Mouse (Mus musculus): ENCODE measurements around the gene Mtch1. TPM values are rescaled to one million over a fixed set of nuclear protein-coding genes. Genes with fewer than 3 reads are reported as not detected.

The Mtch1 gene
- total and polyA plus RNA-seq, 2 experiments from 2014 or later: 208 to 380 TPM

DNA sequence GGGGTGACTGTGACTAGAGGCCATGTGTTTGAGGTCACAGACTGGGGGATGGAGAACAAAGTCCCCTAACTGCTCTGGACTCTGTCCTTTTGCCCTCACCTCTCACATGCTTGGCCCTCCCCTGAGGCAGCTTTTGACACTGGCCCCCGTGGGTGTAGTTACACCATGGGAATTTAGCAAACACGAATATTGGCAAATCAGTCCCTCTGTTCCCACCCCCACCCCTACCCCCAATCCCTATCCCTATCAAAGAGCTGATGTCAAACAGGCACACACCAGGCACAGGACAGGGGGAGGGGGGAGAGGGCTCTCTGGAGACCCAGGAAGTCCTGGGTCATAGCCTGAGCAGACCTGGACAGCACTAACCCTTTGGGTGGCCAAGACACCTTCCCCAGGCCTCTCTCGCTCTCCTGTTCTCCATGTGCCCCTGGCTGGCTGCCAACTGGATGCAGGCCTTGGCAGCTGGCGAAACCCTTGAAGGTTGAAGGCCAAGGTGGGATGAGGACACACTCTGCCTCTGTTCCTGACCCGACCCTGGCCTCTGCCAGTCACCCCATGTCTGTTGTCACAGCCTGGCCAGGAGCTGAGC lies 37.2 kb upstream of the Mtch1 start:
- Histone ChIP-seq H3K4me3 (ENCODE audit: low read depth, low read length) (no peak overlapping the region), H3K27ac (ENCODE audit: low read depth) (no peak overlapping the region), H3K9ac (replicated peaks; ENCODE audit: low read depth, low read length) (no peak overlapping the region), H3K27me3 (ENCODE audit: control insufficient read depth, insufficient read depth, low read length) (no peaks in the 10 kb centered on the region), H3K4me1 (ENCODE audit: control insufficient read depth, insufficient read depth) (0 out of 2 replicates have a peak, but pooled peaks cover 3% of the 10 kb centered on the region), H3K36me3 (replicated peaks; ENCODE audit: control insufficient read depth, insufficient read depth, low read length) (no peaks in the 10 kb centered on the region), H3K9me3 (replicated peaks; ENCODE audit: control insufficient read depth, low read length) (no peaks in the 10 kb centered on the region), H3K4me2 (ENCODE audit: low read depth, low read length) (no peak overlapping the region)
- ATAC-seq (ENCODE audit: insufficient read depth, low read depth): peak; percentile 24; the same call in 1 of the 2 replicates
- WGBS: 34% methylated on average over 5 of the region's 5 CpGs
- DNase-seq (ENCODE audit: low spot score): no peak
- TF ChIP-seq EP300 (IDR thresholded peaks at IDR 0.05; ENCODE audit: low read depth) (no peak), CTCF (IDR thresholded peaks at IDR 0.05; ENCODE audit: low read depth) (no peak)

DNA sequence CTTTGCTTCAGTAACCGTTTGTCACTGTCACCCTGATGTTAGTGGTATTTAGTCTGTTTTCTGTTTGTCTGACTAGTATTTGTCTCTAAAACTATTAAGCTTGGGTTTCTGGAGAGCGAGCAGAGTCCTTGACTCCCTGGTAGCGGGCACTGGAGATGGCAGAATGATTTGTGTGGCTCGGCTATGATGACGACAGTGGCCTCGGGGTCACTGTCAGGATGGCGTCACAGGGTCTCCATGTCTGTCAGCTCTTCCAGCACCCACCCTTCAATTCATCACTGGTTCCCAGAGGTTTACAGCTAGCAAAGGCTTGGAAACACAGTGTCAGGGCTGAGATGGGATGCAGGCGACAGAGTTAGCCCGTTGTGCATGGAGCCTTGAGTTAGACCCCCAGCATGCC lies 36.2 kb upstream of the Mtch1 start:
- TF ChIP-seq CTCF (IDR thresholded peaks at IDR 0.05; ENCODE audit: low read depth) (no peak), EP300 (IDR thresholded peaks at IDR 0.05; ENCODE audit: low read depth) (no peak)
- no peak overlapping the region for H3K4me2 ChIP-seq (ENCODE audit: low read depth, low read length)
- 80% methylated on average over 9 of the region's 9 CpGs for WGBS
- no peaks in the 10 kb centered on the region for H3K27me3 ChIP-seq (ENCODE audit: control insufficient read depth, insufficient read depth, low read length)
- H3K36me3 ChIP-seq (replicated peaks; ENCODE audit: control insufficient read depth, insufficient read depth, low read length): no peaks in the 10 kb centered on the region
- no peak overlapping the region for H3K4me3 ChIP-seq (ENCODE audit: low read depth, low read length)
- no peak overlapping the region for H3K9ac ChIP-seq (replicated peaks; ENCODE audit: low read depth, low read length)
- H3K4me1 ChIP-seq (ENCODE audit: control insufficient read depth, insufficient read depth): 0 out of 2 replicates have a peak, but pooled peaks cover 3% of the 10 kb centered on the region
- no peak for DNase-seq (ENCODE audit: low spot score)
- H3K27ac ChIP-seq (ENCODE audit: low read depth): no peak overlapping the region
- ATAC-seq (ENCODE audit: insufficient read depth, low read depth): no peak
- no peaks in the 10 kb centered on the region for H3K9me3 ChIP-seq (replicated peaks; ENCODE audit: control insufficient read depth, low read length)

DNA sequence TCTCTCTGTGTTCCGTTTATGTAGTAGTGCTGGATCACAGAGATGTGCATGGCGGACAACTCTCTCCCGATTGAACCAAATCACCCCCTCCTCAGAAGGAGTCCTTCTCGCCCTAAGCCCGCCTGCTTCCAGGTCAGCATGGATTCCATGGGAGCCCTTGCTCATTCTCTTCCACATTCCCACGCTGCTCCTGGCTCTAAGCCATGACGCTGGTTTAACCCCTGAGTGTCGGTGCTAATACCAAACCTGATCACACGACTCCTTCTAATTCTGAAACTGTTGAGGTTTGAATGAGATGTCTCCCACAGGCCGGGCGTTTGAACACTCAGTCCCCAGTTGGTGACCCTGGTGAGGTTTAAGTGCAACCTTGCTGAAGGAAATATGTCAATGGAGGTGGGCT lies 34.7 kb upstream of the Mtch1 start:
- H3K4me1 ChIP-seq (ENCODE audit: control insufficient read depth, insufficient read depth): 0 out of 2 replicates have a peak, but pooled peaks cover 3% of the 10 kb centered on the region
- WGBS: 48% methylated on average over 11 of the region's 11 CpGs
- ATAC-seq (ENCODE audit: insufficient read depth, low read depth): no peak
- H3K4me3 ChIP-seq (ENCODE audit: low read depth, low read length): no peak overlapping the region
- no peak for DNase-seq (ENCODE audit: low spot score)
- H3K27ac ChIP-seq (ENCODE audit: low read depth): no peak overlapping the region
- TF ChIP-seq EP300 (IDR thresholded peaks at IDR 0.05; ENCODE audit: low read depth) (no peak), CTCF (IDR thresholded peaks at IDR 0.05; ENCODE audit: low read depth) (no peak)
- H3K4me2 ChIP-seq (ENCODE audit: low read depth, low read length): no peak overlapping the region
- no peak overlapping the region for H3K9ac ChIP-seq (replicated peaks; ENCODE audit: low read depth, low read length)
- no peaks in the 10 kb centered on the region for H3K27me3 ChIP-seq (ENCODE audit: control insufficient read depth, insufficient read depth, low read length)
- H3K36me3 ChIP-seq (replicated peaks; ENCODE audit: control insufficient read depth, insufficient read depth, low read length): no peaks in the 10 kb centered on the region
- H3K9me3 ChIP-seq (replicated peaks; ENCODE audit: control insufficient read depth, low read length): no peaks in the 10 kb centered on the region

DNA sequence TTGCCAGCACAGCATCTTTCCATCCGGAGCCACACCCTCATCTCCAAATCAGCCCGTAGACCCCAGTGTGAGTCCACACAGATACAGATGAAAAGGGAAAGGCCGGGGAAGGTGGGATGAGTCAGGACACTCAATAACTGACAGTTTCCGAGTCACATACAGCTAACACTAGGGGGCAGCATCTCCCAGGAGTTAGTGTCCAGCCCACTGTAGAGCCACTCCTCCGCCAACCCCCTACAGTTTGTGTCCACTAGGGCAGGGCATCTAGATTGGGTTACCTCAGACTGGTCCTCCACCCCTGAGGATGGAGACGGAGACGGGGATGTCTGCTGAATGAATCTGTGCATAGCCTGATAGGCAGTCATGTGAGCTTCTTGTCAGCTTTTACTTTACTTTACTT lies 33.7 kb upstream of the Mtch1 start:
- Histone ChIP-seq H3K9me3 (replicated peaks; ENCODE audit: control insufficient read depth, low read length) (no peaks in the 10 kb centered on the region), H3K27me3 (ENCODE audit: control insufficient read depth, insufficient read depth, low read length) (no peaks in the 10 kb centered on the region), H3K27ac (ENCODE audit: low read depth) (no peak overlapping the region), H3K4me2 (ENCODE audit: low read depth, low read length) (no peak overlapping the region), H3K4me3 (ENCODE audit: low read depth, low read length) (no peak overlapping the region), H3K9ac (replicated peaks; ENCODE audit: low read depth, low read length) (no peak overlapping the region), H3K36me3 (replicated peaks; ENCODE audit: control insufficient read depth, insufficient read depth, low read length) (no peaks in the 10 kb centered on the region), H3K4me1 (ENCODE audit: control insufficient read depth, insufficient read depth) (0 out of 2 replicates have a peak, but pooled peaks cover 3% of the 10 kb centered on the region)
- WGBS: 16% methylated on average over 7 of the region's 7 CpGs
- peak; percentile 85 for TF ChIP-seq CTCF (IDR thresholded peaks at IDR 0.05; ENCODE audit: low read depth)
- no peak for TF ChIP-seq EP300 (IDR thresholded peaks at IDR 0.05; ENCODE audit: low read depth)
- DNase-seq (ENCODE audit: low spot score) (peak; percentile 92), ATAC-seq (ENCODE audit: insufficient read depth, low read depth) (peak; percentile 75)

DNA sequence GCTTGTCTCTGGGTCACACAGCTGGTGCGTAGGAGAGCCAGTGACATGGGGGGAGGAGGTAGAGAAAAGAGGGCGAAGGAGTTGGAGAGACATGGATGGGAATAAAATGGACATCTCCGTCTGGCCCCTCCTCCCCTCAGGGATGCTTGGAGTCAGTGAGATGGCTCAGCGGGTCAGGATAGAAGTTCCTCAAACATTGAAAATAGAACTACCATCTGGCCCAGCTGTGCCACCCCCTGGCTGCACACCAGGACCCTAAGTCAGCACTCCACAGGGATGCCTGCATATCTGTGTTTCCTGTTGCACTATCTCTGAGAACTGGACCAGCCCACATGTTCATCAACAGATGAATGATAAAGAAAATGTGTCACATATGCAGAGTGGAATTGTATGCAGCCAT lies 32.5 kb upstream of the Mtch1 start:
- Histone ChIP-seq H3K27ac (ENCODE audit: low read depth) (no peak overlapping the region), H3K4me1 (ENCODE audit: control insufficient read depth, insufficient read depth) (0 out of 2 replicates have a peak, but pooled peaks cover 3% of the 10 kb centered on the region), H3K27me3 (ENCODE audit: control insufficient read depth, insufficient read depth, low read length) (no peaks in the 10 kb centered on the region), H3K4me3 (ENCODE audit: low read depth, low read length) (no peak overlapping the region), H3K4me2 (ENCODE audit: low read depth, low read length) (no peak overlapping the region), H3K36me3 (replicated peaks; ENCODE audit: control insufficient read depth, insufficient read depth, low read length) (no peaks in the 10 kb centered on the region), H3K9me3 (replicated peaks; ENCODE audit: control insufficient read depth, low read length) (no peaks in the 10 kb centered on the region), H3K9ac (replicated peaks; ENCODE audit: low read depth, low read length) (no peak overlapping the region)
- no peak for ATAC-seq (ENCODE audit: insufficient read depth, low read depth)
- no peak for TF ChIP-seq CTCF (IDR thresholded peaks at IDR 0.05; ENCODE audit: low read depth)
- TF ChIP-seq EP300 (IDR thresholded peaks at IDR 0.05; ENCODE audit: low read depth): no peak
- no peak for DNase-seq (ENCODE audit: low spot score)
- 69% methylated on average over 4 of the region's 4 CpGs for WGBS

DNA sequence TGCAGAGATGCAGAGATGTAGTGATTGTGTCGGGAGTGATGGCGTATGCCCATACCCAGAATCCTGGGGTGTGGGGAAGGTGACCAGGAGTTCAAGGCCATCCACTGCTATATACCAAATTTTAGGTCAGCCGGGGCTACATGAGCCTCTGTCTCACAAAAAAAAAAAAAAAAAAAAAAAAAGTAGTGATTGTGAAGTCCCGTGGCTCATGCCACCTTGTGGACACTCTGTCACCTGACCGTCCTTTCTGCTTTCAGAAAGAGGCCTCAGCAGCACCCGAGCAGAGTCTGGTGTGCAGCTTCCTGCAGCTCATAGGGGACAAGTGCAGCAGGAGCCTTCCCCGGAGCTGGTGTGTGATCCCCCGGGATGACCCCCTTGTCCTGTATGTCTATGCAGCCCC lies 30.3 kb upstream of the Mtch1 start:
- TF ChIP-seq CTCF (IDR thresholded peaks at IDR 0.05; ENCODE audit: low read depth) (no peak), EP300 (IDR thresholded peaks at IDR 0.05; ENCODE audit: low read depth) (no peak)
- no peak for DNase-seq (ENCODE audit: low spot score)
- ATAC-seq (ENCODE audit: insufficient read depth, low read depth): no peak

More for the DNA sequence above, 30.3 kb upstream of the Mtch1 start:
- no peaks in the 10 kb centered on the region for H3K27me3 ChIP-seq (ENCODE audit: control insufficient read depth, insufficient read depth, low read length)
- H3K4me1 ChIP-seq (ENCODE audit: control insufficient read depth, insufficient read depth): no peaks in the 10 kb centered on the region
- H3K36me3 ChIP-seq (replicated peaks; ENCODE audit: control insufficient read depth, insufficient read depth, low read length): no peaks in the 10 kb centered on the region
- no peak overlapping the region for H3K9ac ChIP-seq (replicated peaks; ENCODE audit: low read depth, low read length)
- no peak overlapping the region for H3K4me3 ChIP-seq (ENCODE audit: low read depth, low read length)
- H3K27ac ChIP-seq (ENCODE audit: low read depth): no peak overlapping the region
- H3K9me3 ChIP-seq (replicated peaks; ENCODE audit: control insufficient read depth, low read length): no peaks in the 10 kb centered on the region
- WGBS: 54% methylated on average over 8 of the region's 8 CpGs
- no peak overlapping the region for H3K4me2 ChIP-seq (ENCODE audit: low read depth, low read length)

Measured in heart, postnatal 0 days (tissue).